Mouse (Mus musculus) stomach, embryonic 16.5 days (tissue): ENCODE data around the gene Klk1b1. TPM values are rescaled to one million over a fixed set of nuclear protein-coding genes. Genes with fewer than 3 reads are reported as not detected.
A peak's percentile ranks its signal among the peaks of the same experiment; 100 is the strongest.

Source experiments
- ATAC-seq: fragments of 200-750 bp; cut with Nextera tagmentation; 2 replicates; pipeline ENCODE4 v1.8.0; 2017; ENCODE audit warnings: moderate number of reproducible peaks, moderate TSS enrichment; ENCODE audit not compliant: insufficient read depth, low FRiP score
- H3K27ac ChIP-seq: fragments of 300-500 bp; sonication (generic); 2 replicates; pipeline ENCODE4 v1.5.1; 2014; ENCODE audit warnings: low read length
- H3K27me3 ChIP-seq: fragments of 300-500 bp; sonication (generic); 2 replicates; pipeline ENCODE4 v1.6.1; 2014; ENCODE audit warnings: low read length, control low read depth, mixed read lengths; ENCODE audit not compliant: control insufficient read depth, insufficient read depth
- H3K36me3 ChIP-seq: fragments of 300-500 bp; sonication (generic); 2 replicates; pipeline ENCODE4 v1.6.1; 2014; ENCODE audit warnings: low read length; ENCODE audit not compliant: control insufficient read depth, insufficient read depth
- H3K4me1 ChIP-seq: fragments of 300-500 bp; sonication (generic); 2 replicates; pipeline ENCODE4 v1.6.1; 2014; ENCODE audit warnings: low read length, control low read depth, mixed read lengths; ENCODE audit not compliant: control insufficient read depth, insufficient read depth
- H3K4me2 ChIP-seq: fragments of 300-500 bp; sonication (generic); 2 replicates; pipeline ENCODE4 v1.6.1; 2014; ENCODE audit warnings: low read depth, low read length, mixed read lengths
- H3K4me3 ChIP-seq: fragments of 300-500 bp; sonication (generic); replicated peaks from 2 replicates; pipeline ENCODE4 v1.5.1; 2014; ENCODE audit warnings: mild to moderate bottlenecking, low read length
- H3K9ac ChIP-seq: fragments of 300-500 bp; sonication (generic); 2 replicates; pipeline ENCODE4 v1.6.1; 2014; ENCODE audit warnings: low read length
- H3K9me3 ChIP-seq: fragments of 300-500 bp; sonication (generic); replicated peaks from 2 replicates; pipeline ENCODE4 v1.6.1; 2016; ENCODE audit warnings: low read length, control low read depth; ENCODE audit not compliant: control insufficient read depth
- WGBS: fragments of 180-500 bp; shearing (Covaris S2); extraction: QIAGEN DNeasy Blood & Tissue Kit; methylation state at CpG from one replicate; pipeline ENCODE4 v1.1.7; 2014; 5-methylcytosine and 5-hydroxymethylcytosine counted together
- polyA plus RNA-seq: library from polyadenylated mRNA; unstranded; fragments of >200 nt; fragmentation: Nextera tagmentation; extraction: Ambion mirVana; gene quantifications from 2 replicates; pipeline ENCODE4 v1.2.1, GENCODE M21; 2015

The Klk1b1 gene
- not detected in 2 replicates for polyA plus RNA-seq

GRCm38 (mm10) chr7:43966451-43966850, at the start of gene Klk1b1:
TSS of gene Klk1b1 (plus strand) at chr7:43966751.
- H3K4me1 ChIP-seq = no peaks in the 10 kb centered on the region
- ATAC-seq = no peak
- no peak within 1 kb of the TSS for H3K4me3 ChIP-seq
- no peak within 1 kb of the TSS for H3K27ac ChIP-seq
- no peaks in the 10 kb centered on the region for H3K27me3 ChIP-seq
- no peaks in the 10 kb centered on the region for H3K9me3 ChIP-seq
- no peak within 1 kb of the TSS for H3K4me2 ChIP-seq
- WGBS = 63% methylated on average over 3 of the region's 3 CpGs
- H3K36me3 ChIP-seq = no peaks in the 10 kb centered on the region
- no peak within 1 kb of the TSS for H3K9ac ChIP-seq

DNA sequence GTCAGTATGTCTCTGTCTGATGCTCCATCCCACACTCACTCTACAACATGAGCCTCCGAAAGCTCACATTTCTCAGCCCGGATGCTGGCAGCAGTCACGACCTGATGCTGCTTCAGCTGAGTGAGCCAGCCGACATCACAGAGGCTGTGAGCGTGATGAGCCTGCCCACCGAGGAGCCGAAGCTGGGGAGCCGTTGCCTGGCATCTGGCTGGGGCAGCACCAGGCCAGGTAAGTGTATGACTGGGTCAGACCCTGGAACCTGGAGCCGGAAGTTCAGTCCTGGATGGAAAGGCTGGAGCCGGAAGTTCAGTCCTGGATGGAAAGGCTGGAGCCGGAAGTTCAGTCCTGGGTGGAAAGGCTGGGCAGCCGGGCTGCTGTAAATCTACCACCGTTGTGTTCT, 48.1 kb upstream of the Klk1b1 start:
- no peaks in the 10 kb centered on the region for H3K4me1 ChIP-seq
- no peaks in the 10 kb centered on the region for H3K9me3 ChIP-seq
- 83% methylated on average over 13 of the region's 13 CpGs for WGBS
- H3K27me3 ChIP-seq = no peaks in the 10 kb centered on the region
- no peak for ATAC-seq
- H3K36me3 ChIP-seq = no peaks in the 10 kb centered on the region
- H3K4me3 ChIP-seq = no peak overlapping the region
- H3K4me2 ChIP-seq = no peak overlapping the region
- no peak overlapping the region for H3K27ac ChIP-seq
- H3K9ac ChIP-seq = no peak overlapping the region

DNA sequence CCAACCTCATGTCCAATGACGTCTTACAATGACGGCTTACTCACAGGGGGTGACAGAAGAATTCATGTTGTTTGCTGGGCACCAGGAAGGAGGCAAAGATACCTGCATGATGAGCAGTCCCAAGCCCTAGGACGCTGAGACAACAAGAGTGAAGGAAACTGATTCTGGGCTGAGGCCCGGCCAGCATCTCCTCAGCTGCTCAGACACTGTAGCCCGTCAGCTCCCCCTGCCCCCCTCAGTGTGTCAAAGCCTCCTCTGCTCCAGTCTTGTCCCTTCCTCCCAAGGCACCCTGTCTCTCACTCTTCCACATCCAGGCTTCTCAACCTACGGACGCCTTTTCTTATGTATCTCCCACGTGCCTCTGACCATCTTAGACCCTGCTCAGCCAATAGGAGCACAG, 47.7 kb upstream of the Klk1b1 start:
- Histone ChIP-seq H3K4me2 (no peak overlapping the region), H3K9ac (no peak overlapping the region), H3K27ac (no peak overlapping the region), H3K4me3 (no peak overlapping the region), H3K9me3 (no peaks in the 10 kb centered on the region), H3K27me3 (no peaks in the 10 kb centered on the region), H3K36me3 (no peaks in the 10 kb centered on the region), H3K4me1 (no peaks in the 10 kb centered on the region)
- WGBS = 70% methylated on average over 8 of the region's 8 CpGs
- ATAC-seq = no peak

DNA sequence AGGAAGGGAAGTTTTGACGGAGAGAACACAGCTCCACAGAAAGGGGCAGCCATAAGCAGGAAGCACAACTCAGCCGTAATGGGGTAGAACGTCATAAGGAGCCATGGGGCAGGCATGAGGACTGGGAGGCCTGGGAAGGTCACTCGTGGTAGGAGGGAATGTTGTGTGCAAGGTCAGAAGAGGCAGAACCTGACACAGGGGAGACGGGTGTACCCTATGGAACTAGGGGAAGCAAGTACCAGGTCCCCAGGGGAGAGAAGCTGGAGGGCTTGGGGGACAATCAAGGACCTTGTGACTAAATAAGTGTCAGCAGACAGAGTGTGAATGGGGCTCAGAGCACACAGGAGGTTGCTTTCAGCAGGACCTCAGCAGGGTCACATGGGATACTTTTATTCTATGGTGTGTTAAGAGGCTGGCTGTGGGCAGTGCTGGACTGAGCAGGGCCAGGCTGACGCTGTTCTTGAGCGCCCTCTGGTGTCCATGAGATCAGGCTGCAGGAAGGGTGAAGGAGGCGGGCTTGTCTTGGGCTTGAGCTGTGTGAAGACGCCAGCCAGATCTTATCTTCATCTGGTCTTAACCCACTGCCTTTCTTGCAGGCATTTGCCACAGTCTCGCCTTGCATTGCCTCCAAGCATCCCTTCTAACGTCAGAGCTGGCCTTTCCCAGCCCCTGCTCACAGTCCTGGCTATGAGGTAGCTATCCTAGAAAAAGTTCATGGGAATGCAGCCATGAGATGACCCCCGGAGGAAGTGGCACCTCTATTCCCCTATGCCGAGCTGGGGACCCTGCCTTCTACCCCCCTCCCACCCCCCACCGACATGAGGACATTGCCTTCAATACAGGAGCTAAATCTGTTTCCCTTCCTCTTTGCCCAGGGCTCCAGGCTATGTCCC, 46.7 kb upstream of the Klk1b1 start:
- H3K9me3 ChIP-seq = no peaks in the 10 kb centered on the region
- H3K27ac ChIP-seq = no peak overlapping the region
- H3K36me3 ChIP-seq = no peaks in the 10 kb centered on the region
- H3K9ac ChIP-seq = no peak overlapping the region
- H3K4me1 ChIP-seq = no peaks in the 10 kb centered on the region
- H3K27me3 ChIP-seq = no peaks in the 10 kb centered on the region
- H3K4me3 ChIP-seq = no peak overlapping the region
- 29% methylated on average over 14 of the region's 14 CpGs for WGBS
- no peak overlapping the region for H3K4me2 ChIP-seq
- ATAC-seq = peak; percentile 80; the same call in 1 of the 2 replicates

- no peak overlapping the region for H3K4me3 ChIP-seq
- H3K4me1 ChIP-seq = no peaks in the 10 kb centered on the region
- WGBS = 81% methylated on average over 3 of the region's 3 CpGs
- no peak for ATAC-seq
- H3K4me2 ChIP-seq = no peak overlapping the region
- H3K27ac ChIP-seq = no peak overlapping the region
- no peak overlapping the region for H3K9ac ChIP-seq
- no peaks in the 10 kb centered on the region for H3K9me3 ChIP-seq
- no peaks in the 10 kb centered on the region for H3K36me3 ChIP-seq
- H3K27me3 ChIP-seq = no peaks in the 10 kb centered on the region
Measured at GRCm38 (mm10) chr7:43920582-43920981, 46.0 kb upstream of the Klk1b1 start.

DNA sequence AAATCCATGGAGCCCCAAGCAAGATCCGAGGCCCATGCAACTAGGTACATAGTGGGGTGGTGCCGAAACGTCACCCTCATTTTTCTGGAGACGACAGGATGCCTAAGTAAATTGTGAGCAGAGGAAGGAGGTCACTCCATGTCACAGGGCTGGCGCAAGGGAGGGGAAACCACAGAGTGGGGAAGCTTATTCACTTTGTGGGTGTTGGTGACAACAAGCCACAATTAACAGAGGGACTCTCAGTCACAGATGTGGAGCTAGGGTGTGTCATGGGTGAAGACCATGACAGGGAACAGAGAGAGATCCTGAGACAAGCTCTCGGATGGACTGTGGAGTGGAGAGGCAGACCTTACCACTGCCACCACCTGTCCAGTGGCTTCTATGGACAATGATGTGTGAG, 45.5 kb upstream of the Klk1b1 start:
- no peaks in the 10 kb centered on the region for H3K36me3 ChIP-seq
- H3K4me2 ChIP-seq = no peak overlapping the region
- H3K9me3 ChIP-seq = no peaks in the 10 kb centered on the region
- WGBS = 66% methylated on average over 6 of the region's 6 CpGs
- no peak overlapping the region for H3K9ac ChIP-seq
- no peak overlapping the region for H3K4me3 ChIP-seq
- no peaks in the 10 kb centered on the region for H3K27me3 ChIP-seq
- ATAC-seq = no peak
- H3K4me1 ChIP-seq = no peaks in the 10 kb centered on the region
- H3K27ac ChIP-seq = no peak overlapping the region

DNA sequence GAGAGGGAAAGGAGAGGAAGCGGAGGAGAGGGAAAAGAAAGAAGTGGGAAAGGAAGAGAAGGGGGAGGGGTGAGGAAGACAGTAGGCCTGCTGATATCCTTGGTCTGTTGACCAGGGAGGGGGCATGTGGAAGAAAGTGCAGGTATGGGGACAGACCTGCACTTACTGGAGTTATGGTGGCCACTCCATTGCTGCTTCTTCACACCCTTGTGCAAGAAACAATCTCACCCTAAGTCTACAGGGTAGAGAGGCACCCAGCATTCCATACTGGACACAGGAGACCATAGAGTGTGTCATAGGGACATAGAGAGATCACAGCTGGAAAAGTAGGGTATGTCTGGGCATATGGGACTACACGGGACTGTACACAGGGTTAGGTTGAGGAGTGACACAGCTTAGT, 44.6 kb upstream of the Klk1b1 start:
- Histone ChIP-seq H3K4me2 (no peak overlapping the region), H3K36me3 (no peaks in the 10 kb centered on the region), H3K27me3 (no peaks in the 10 kb centered on the region), H3K9me3 (no peaks in the 10 kb centered on the region), H3K27ac (no peak overlapping the region), H3K4me1 (no peaks in the 10 kb centered on the region), H3K4me3 (no peak overlapping the region), H3K9ac (no peak overlapping the region)
- ATAC-seq = no peak
- 77% methylated on average over 2 of the region's 2 CpGs for WGBS

- H3K27me3 ChIP-seq = no peaks in the 10 kb centered on the region
- no peaks in the 10 kb centered on the region for H3K4me1 ChIP-seq
- H3K4me2 ChIP-seq = no peak overlapping the region
- no peaks in the 10 kb centered on the region for H3K36me3 ChIP-seq
- H3K9ac ChIP-seq = no peak overlapping the region
- H3K9me3 ChIP-seq = no peaks in the 10 kb centered on the region
- 70% methylated on average over 5 of the region's 5 CpGs for WGBS
- H3K4me3 ChIP-seq = no peak overlapping the region
- no peak overlapping the region for H3K27ac ChIP-seq
- ATAC-seq = no peak
Measured at GRCm38 (mm10) chr7:43925985-43926384, 40.6 kb upstream of the Klk1b1 start.

DNA sequence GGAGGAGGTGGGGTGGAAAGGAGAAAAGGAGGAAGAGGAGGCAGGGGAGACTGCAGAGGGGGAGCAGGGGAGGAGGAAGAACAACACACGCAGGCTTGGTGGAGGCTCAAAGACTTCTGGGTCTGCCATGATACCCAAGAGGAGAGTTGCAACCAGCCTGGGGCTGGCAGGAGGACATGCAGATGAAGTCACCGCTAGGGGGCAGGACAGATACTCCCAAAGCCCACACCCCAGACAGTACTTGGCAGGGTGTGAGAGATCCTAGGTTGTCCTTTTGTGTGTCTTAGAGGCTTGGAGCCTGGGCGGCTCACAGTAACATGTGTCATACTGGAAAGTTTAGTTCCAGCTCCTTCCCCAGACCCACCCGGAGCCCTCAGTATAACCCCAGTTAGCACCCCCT, 38.0 kb upstream of the Klk1b1 start:
- H3K36me3 ChIP-seq = no peaks in the 10 kb centered on the region
- H3K9me3 ChIP-seq = no peaks in the 10 kb centered on the region
- H3K4me2 ChIP-seq = no peak overlapping the region
- H3K27me3 ChIP-seq = no peaks in the 10 kb centered on the region
- no peak overlapping the region for H3K9ac ChIP-seq
- H3K27ac ChIP-seq = no peak overlapping the region
- H3K4me1 ChIP-seq = no peaks in the 10 kb centered on the region
- H3K4me3 ChIP-seq = no peak overlapping the region
- WGBS = 34% methylated on average over 4 of the region's 4 CpGs
- no peak for ATAC-seq
